Mouse (Mus musculus) neural tube, embryonic 12.5 days (tissue): ENCODE results near the gene Slpi. TPM values are rescaled to one million over a fixed set of nuclear protein-coding genes. Genes with fewer than 3 reads are reported as not detected.

Experiments used
- ATAC-seq: fragments of 200-750 bp; cut with Nextera tagmentation; 2 replicates; pipeline ENCODE4 v1.8.0; 2017; ENCODE audit warnings: low read depth, mild to moderate bottlenecking, moderate TSS enrichment, moderate library complexity; ENCODE audit not compliant: low FRiP score
- H3K27ac ChIP-seq: fragments of 300-500 bp; sonication (generic); 2 replicates; pipeline ENCODE4 v1.5.1; 2016
- H3K27me3 ChIP-seq: fragments of 300-500 bp; sonication (generic); replicated peaks from 2 replicates; pipeline ENCODE4 v1.6.1; 2016; ENCODE audit warnings: mild to moderate bottlenecking
- H3K36me3 ChIP-seq: fragments of 300-500 bp; sonication (generic); 2 replicates; pipeline ENCODE4 v1.6.1; 2016; ENCODE audit warnings: mild to moderate bottlenecking
- H3K4me1 ChIP-seq: fragments of 300-500 bp; sonication (generic); 2 replicates; pipeline ENCODE4 v1.6.1; 2016
- H3K4me2 ChIP-seq: fragments of 300-500 bp; sonication (generic); replicated peaks from 2 replicates; pipeline ENCODE4 v1.6.1; 2016; ENCODE audit warnings: mild to moderate bottlenecking
- H3K4me3 ChIP-seq: fragments of 300-500 bp; sonication (generic); 2 replicates; pipeline ENCODE4 v1.5.1; 2016
- H3K9ac ChIP-seq: fragments of 300-500 bp; sonication (generic); 2 replicates; pipeline ENCODE4 v1.6.1; 2016; ENCODE audit warnings: mild to moderate bottlenecking
- H3K9me3 ChIP-seq: fragments of 300-500 bp; sonication (generic); 2 replicates; pipeline ENCODE4 v1.6.1; 2016; ENCODE audit warnings: mild to moderate bottlenecking
- WGBS: fragments of 180-500 bp; shearing (Covaris S2); methylation state at CpG from one replicate; pipeline ENCODE4 v1.1.7; 2016; 5-methylcytosine and 5-hydroxymethylcytosine counted together
- polyA plus RNA-seq: library from polyadenylated mRNA; unstranded; fragments of >200 nt; fragmentation: Nextera tagmentation; extraction: Ambion mirVana; gene quantifications from 2 replicates; pipeline ENCODE4 v1.2.1, GENCODE M21; 2016

Gene Slpi
- polyA plus RNA-seq, 1 experiment from 2014 or later, result not detected

DNA sequence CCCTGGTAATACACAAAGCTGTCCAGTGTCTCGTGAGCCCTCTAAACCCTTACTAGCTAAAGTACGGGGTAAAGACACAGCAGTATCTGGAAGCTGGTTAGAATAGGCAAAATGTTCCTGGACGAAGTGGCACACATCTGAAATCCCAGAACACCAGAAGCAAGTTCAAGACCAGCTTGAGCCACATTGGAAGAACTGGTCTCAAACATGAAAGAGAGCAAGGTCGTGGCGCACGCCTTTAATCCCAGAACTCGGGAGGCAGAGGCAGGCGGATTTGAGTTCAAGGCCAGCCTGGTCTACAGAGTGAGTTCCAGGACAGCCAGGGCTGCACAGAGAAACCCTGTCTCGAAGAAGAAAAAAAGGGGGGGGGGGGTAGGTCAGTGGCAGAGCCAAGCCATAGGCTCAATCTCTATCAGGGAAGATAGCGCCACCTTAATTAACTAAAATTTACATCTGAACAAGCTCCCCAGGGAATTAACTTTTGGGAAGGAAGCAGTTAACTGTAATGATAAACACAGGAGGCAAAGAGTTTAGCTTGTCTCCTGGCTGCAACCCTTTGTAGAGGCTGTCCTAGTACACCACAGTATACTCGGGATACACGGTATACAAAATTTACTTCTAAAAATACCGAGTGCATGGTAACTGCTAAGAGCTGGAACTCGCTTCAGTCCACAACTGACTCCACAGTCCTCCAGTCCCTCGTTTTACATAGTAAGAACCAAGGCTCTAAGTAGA is 41.2 kb upstream of the Slpi start:
- H3K9ac ChIP-seq, result no peak overlapping the region
- H3K27ac ChIP-seq, result no peak overlapping the region
- no peaks in the 10 kb centered on the region for H3K9me3 ChIP-seq
- peaks cover 8% of the 10 kb centered on the region; the same call in 1 of the 2 replicates for H3K4me1 ChIP-seq
- H3K4me3 ChIP-seq, result no peak overlapping the region
- WGBS, result 41% methylated on average over 15 of the region's 15 CpGs
- no peak for ATAC-seq
- H3K36me3 ChIP-seq, result no peaks in the 10 kb centered on the region
- H3K4me2 ChIP-seq, result no peak overlapping the region
- no peaks in the 10 kb centered on the region for H3K27me3 ChIP-seq

GRCm38 (mm10) chr2:164428451-164428850 is 39.6 kb upstream of the Slpi start:
- H3K4me1 ChIP-seq, result peaks cover 8% of the 10 kb centered on the region; the same call in 1 of the 2 replicates
- ATAC-seq, result no peak
- no peak overlapping the region for H3K27ac ChIP-seq
- H3K4me2 ChIP-seq, result no peak overlapping the region
- H3K9me3 ChIP-seq, result no peaks in the 10 kb centered on the region
- H3K27me3 ChIP-seq, result no peaks in the 10 kb centered on the region
- no peak overlapping the region for H3K9ac ChIP-seq
- WGBS, result 35% methylated on average over 5 of the region's 5 CpGs
- no peaks in the 10 kb centered on the region for H3K36me3 ChIP-seq
- H3K4me3 ChIP-seq, result no peak overlapping the region

- Histone ChIP-seq H3K4me2 (no peak overlapping the region), H3K27ac (no peak overlapping the region), H3K36me3 (no peaks in the 10 kb centered on the region), H3K27me3 (no peaks in the 10 kb centered on the region), H3K9ac (no peak overlapping the region), H3K4me1 (no peaks in the 10 kb centered on the region), H3K9me3 (no peaks in the 10 kb centered on the region), H3K4me3 (no peak overlapping the region)
- no peak for ATAC-seq
- WGBS, result 87% methylated on average over 5 of the region's 5 CpGs
Observed at GRCm38 (mm10) chr2:164426952-164427351, 38.1 kb upstream of the Slpi start.

DNA sequence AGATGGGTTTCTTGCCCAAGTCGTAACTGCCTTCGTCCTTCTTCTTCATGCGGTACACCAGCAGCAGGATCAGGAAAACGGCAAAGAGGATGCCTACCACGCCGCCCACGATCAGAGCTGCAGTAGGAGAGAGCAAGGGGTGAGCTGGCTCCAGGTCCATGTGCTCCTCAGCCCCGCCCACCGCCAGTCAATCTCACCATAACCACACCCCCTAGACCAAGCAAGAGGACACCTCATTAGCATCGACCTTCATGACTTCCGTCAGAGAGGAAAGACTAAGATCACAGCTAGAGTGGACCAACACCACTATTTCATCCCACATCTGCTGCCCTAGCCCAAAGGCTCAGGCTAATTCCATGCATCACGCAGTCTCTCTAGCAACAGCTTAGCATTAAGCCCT is 37.2 kb upstream of the Slpi start:
- Histone ChIP-seq H3K27ac (no peak overlapping the region), H3K36me3 (no peaks in the 10 kb centered on the region), H3K4me2 (no peak overlapping the region), H3K27me3 (no peaks in the 10 kb centered on the region), H3K4me1 (no peaks in the 10 kb centered on the region), H3K4me3 (no peak overlapping the region), H3K9ac (no peak overlapping the region), H3K9me3 (no peaks in the 10 kb centered on the region)
- no peak for ATAC-seq
- WGBS, result 29% methylated on average over 12 of the region's 12 CpGs

- no peaks in the 10 kb centered on the region for H3K9me3 ChIP-seq
- no peak for ATAC-seq
Observed at GRCm38 (mm10) chr2:164425401-164425800, 36.5 kb upstream of the Slpi start.

GRCm38 (mm10) chr2:164424406-164424805 is 35.5 kb upstream of the Slpi start:
- no peak overlapping the region for H3K4me2 ChIP-seq
- H3K4me1 ChIP-seq, result no peaks in the 10 kb centered on the region
- WGBS, result 84% methylated on average over 8 of the region's 8 CpGs
- no peak overlapping the region for H3K4me3 ChIP-seq
- H3K27me3 ChIP-seq, result no peaks in the 10 kb centered on the region
- no peaks in the 10 kb centered on the region for H3K9me3 ChIP-seq
- H3K9ac ChIP-seq, result no peak overlapping the region
- ATAC-seq, result no peak
- no peak overlapping the region for H3K27ac ChIP-seq
- H3K36me3 ChIP-seq, result no peaks in the 10 kb centered on the region

More at GRCm38 (mm10) chr2:164425401-164425800, 36.5 kb upstream of the Slpi start:
- Histone ChIP-seq H3K27ac (no peak overlapping the region), H3K4me1 (no peaks in the 10 kb centered on the region), H3K9ac (no peak overlapping the region), H3K36me3 (no peaks in the 10 kb centered on the region), H3K4me2 (no peak overlapping the region), H3K4me3 (no peak overlapping the region), H3K27me3 (no peaks in the 10 kb centered on the region)
- 92% methylated on average over 5 of the region's 5 CpGs for WGBS

GRCm38 (mm10) chr2:164423464-164423863 is 34.6 kb upstream of the Slpi start:
- ATAC-seq, result no peak
- no peak overlapping the region for H3K9ac ChIP-seq
- no peaks in the 10 kb centered on the region for H3K4me1 ChIP-seq
- H3K36me3 ChIP-seq, result no peaks in the 10 kb centered on the region
- H3K4me3 ChIP-seq, result no peak overlapping the region
- WGBS, result 87% methylated on average over 11 of the region's 11 CpGs
- no peak overlapping the region for H3K27ac ChIP-seq
- H3K9me3 ChIP-seq, result no peaks in the 10 kb centered on the region
- H3K27me3 ChIP-seq, result no peaks in the 10 kb centered on the region
- H3K4me2 ChIP-seq, result no peak overlapping the region

DNA sequence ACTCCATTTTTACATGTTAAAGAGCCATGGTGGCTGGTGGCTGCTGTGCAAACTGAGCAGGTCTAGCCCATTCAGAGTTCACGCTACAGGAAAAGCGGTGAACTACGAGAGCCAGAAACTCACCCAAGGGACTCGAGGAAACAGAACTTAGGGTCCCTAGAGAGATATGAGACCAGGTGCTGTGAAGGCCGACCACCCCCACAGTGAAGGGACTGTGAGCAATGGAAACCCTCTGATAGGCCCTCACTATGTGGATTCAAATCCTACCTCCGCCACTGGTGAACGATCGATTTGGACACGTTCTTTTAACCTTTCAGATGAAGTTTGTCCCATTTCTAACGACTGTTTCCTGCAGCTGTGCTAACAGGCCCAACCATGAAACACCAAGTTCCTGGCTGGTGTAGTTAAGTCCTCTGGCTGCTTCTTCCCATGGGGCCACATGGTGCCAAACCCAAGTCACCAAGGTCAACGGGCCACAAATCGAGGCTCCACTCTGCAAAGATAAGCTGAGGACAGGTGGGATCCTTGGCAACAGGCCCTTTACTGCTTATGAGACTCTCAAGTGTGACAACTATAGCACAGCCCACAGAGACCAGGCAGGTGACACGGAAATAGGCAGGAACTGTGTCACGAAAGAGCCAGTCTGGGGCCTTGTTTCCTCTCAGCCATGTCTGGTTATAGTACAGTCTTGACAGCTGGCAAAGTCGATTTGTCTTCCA is 33.9 kb upstream of the Slpi start:
- no peaks in the 10 kb centered on the region for H3K36me3 ChIP-seq
- no peak overlapping the region for H3K4me2 ChIP-seq
- H3K9me3 ChIP-seq, result no peaks in the 10 kb centered on the region
- no peak overlapping the region for H3K4me3 ChIP-seq
- H3K27me3 ChIP-seq, result no peaks in the 10 kb centered on the region
- ATAC-seq, result no peak
- 91% methylated on average over 15 of the region's 15 CpGs for WGBS
- H3K27ac ChIP-seq, result no peak overlapping the region
- H3K4me1 ChIP-seq, result no peaks in the 10 kb centered on the region
- H3K9ac ChIP-seq, result no peak overlapping the region

- WGBS, result 89% methylated on average over 8 of the region's 8 CpGs
- H3K36me3 ChIP-seq, result no peaks in the 10 kb centered on the region
- no peak overlapping the region for H3K27ac ChIP-seq
- no peak overlapping the region for H3K9ac ChIP-seq
- H3K9me3 ChIP-seq, result no peaks in the 10 kb centered on the region
- ATAC-seq, result no peak
- H3K4me2 ChIP-seq, result no peak overlapping the region
- H3K27me3 ChIP-seq, result no peaks in the 10 kb centered on the region
- H3K4me1 ChIP-seq, result no peaks in the 10 kb centered on the region
- H3K4me3 ChIP-seq, result no peak overlapping the region
Observed at GRCm38 (mm10) chr2:164421979-164422378, 33.1 kb upstream of the Slpi start.

DNA sequence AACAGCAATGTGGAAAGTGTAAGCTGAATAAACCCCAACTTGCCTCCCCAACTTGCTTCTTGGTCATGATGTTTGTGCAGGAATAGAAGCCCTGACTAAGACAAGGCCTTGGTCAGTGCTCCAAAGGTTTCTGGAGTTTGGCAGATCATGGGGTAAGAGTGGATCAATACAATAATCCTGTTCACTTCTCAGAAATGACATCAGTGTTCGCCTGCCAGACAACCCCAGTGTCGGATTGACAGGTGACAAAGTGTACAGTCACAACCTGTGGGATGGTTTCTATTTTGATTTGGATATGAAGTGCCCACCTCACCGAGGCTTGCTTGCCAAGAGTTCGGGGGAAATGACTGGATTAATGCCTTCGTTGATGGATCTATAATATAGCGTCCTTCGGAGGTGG is 32.4 kb upstream of the Slpi start:
- Histone ChIP-seq H3K27ac (no peak overlapping the region), H3K9me3 (no peaks in the 10 kb centered on the region), H3K9ac (no peak overlapping the region), H3K4me3 (no peak overlapping the region), H3K4me2 (no peak overlapping the region), H3K4me1 (no peaks in the 10 kb centered on the region), H3K27me3 (no peaks in the 10 kb centered on the region), H3K36me3 (no peaks in the 10 kb centered on the region)
- whole genome bisulfite sequencing, result 92% methylated on average over 7 of the region's 7 CpGs
- no peak for ATAC-seq

DNA sequence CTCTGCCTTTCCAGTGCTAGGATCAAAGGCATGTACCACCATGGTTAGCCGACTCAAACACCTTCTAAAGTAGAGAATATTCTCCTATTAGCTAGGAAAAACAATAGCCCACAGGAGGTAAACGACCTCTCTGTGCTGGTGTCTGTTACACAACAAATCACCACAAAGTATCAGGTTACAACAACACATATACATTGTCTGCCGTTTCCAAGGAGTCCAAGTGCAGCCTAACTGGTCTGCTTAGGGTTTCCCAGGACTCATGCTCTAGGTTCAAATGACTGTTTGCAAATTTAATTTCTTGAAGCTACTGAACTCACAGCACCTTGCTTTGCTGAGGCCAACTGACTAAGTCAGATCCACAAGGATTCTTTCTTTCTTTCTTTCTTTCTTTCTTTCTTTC is 30.6 kb upstream of the Slpi start:
- ATAC-seq, result no peak
- no peaks in the 10 kb centered on the region for H3K9me3 ChIP-seq

DNA sequence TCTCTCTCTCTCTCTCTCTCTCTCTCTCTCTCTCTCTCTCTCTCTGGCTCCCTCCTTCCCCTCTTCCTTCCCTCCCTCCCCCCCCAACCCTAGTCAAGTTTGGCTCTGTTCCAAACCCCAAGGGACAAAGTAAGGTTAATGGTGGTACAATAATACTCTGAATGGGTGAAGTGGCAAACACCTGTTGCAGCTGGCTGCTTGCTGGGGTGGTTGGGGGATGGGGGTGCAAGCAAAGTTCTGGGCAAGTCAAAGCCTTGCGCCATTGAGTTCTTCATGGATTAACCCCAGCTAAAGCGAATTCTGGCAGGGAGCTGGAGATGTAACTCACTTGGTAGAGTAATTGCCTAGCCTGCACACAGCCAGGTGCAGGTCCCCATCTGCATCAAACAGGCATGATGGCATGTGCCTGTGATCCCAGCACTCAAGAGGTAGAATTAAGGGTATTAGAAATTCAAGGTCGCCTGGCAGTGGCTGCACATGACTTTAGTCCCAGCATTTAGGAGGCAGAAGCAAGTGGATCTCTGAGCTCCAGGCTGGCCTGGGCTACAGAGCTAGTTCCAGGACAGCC is 29.5 kb upstream of the Slpi start:
- no peaks in the 10 kb centered on the region for H3K9me3 ChIP-seq
- no peaks in the 10 kb centered on the region for H3K36me3 ChIP-seq
- 25% methylated on average over 3 of the region's 3 CpGs for WGBS
- ATAC-seq, result no peak
- H3K9ac ChIP-seq, result no peak overlapping the region
- H3K4me3 ChIP-seq, result no peak overlapping the region
- peaks cover 9% of the 10 kb centered on the region for H3K27me3 ChIP-seq
- no peaks in the 10 kb centered on the region for H3K4me1 ChIP-seq
- H3K27ac ChIP-seq, result no peak overlapping the region
- H3K4me2 ChIP-seq, result no peak overlapping the region

More for the DNA sequence above, 30.6 kb upstream of the Slpi start:
- Histone ChIP-seq H3K4me1 (no peaks in the 10 kb centered on the region), H3K36me3 (no peaks in the 10 kb centered on the region), H3K4me3 (no peak overlapping the region), H3K27ac (no peak overlapping the region), H3K27me3 (peaks cover under 1% of the 10 kb centered on the region; the same call in 1 of the 2 replicates), H3K4me2 (no peak overlapping the region), H3K9ac (no peak overlapping the region)
- WGBS, result 1% methylated on average over 3 of the region's 3 CpGs
